Mouse (Mus musculus): Measurements from ENCODE around the gene Plcg1. TPM values are rescaled to one million over a fixed set of nuclear protein-coding genes. Genes with fewer than 3 reads are reported as not detected.

The Plcg1 gene
- polyA plus RNA-seq, 1 experiment from 2014 or later: 110 TPM

DNA sequence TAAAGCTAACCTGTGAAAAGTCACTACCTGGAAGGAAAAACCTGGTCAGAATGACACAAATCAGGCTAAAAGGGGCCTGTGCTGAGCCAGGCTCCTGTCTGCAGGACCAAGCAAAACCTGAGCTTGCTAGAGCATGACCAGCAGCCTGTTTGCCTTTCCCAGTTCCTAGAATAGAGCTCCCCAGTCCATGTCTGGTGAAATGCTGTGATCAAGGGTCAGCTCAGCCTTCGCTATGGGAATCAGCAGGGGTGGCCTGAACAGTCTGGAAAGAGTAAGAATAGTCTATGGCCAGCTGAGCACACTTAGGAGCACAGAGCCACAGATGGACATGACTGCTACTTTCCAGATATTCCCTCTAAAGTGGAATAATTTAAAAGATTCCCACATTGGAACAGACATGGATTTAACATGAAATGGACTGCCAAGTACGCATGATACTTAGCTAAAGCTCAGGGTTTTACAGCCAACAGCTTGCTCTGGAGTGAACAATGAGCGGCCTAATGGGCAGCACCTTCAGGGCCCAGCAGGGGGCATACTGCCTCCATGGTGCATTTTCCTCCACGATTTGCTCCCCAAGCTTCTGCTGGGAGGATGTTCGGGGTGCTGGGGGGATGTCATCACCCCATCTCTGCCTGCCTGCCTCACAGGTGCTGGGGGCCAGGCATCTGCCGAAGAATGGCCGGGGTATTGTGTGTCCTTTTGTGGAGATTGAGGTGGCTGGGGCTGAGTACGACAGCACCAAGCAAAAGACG is 29.5 kb downstream of the Plcg1 start:
- no peaks in the 10 kb centered on the region for H3K9me3 ChIP-seq
- no peaks in the 10 kb centered on the region for H3K27me3 ChIP-seq
- H3K9ac ChIP-seq (replicated peaks): no peak overlapping the region
- no peak for ATAC-seq (ENCODE audit: low FRiP score, low read depth)
- no peak overlapping the region for H3K27ac ChIP-seq (replicated peaks)
- H3K36me3 ChIP-seq: peaks cover 87% of the 10 kb centered on the region
- no peak overlapping the region for H3K4me3 ChIP-seq
- H3K4me2 ChIP-seq (replicated peaks): no peak overlapping the region
- H3K4me1 ChIP-seq: no peaks in the 10 kb centered on the region
- WGBS: 91% methylated on average over 9 of the region's 9 CpGs

GRCm38 (mm10) chr2:160763816-160764215 is 32.7 kb downstream of the Plcg1 start:
- no peaks in the 10 kb centered on the region for H3K9me3 ChIP-seq
- H3K4me1 ChIP-seq: no peaks in the 10 kb centered on the region
- H3K4me3 ChIP-seq: no peak overlapping the region
- H3K9ac ChIP-seq (replicated peaks): no peak overlapping the region
- no peaks in the 10 kb centered on the region for H3K27me3 ChIP-seq
- ATAC-seq (ENCODE audit: low FRiP score, low read depth): no peak
- H3K27ac ChIP-seq (replicated peaks): no peak overlapping the region
- 89% methylated on average over 3 of the region's 3 CpGs for WGBS
- H3K4me2 ChIP-seq (replicated peaks): no peak overlapping the region
- H3K36me3 ChIP-seq: peaks cover 68% of the 10 kb centered on the region

DNA sequence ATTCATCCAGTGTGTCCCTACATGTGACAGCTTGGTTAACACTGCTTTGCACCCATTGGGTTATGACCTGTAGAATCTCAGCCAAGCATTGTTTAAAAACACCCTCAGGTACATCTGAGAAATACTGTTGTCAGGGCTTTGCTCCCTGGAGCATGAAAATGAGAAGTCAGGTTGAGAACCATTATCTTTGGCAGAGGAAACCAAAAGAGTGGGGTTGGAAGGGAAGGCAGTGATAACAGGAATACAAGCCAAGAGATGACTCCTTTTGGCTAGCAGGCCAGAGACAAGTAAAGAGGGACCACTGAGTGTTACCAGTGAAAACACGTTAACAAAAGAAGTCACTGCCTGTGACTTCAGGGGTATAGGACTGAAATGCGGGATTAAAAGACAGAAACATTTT is 33.3 kb downstream of the Plcg1 start:
- Histone ChIP-seq H3K27me3 (no peaks in the 10 kb centered on the region), H3K36me3 (peaks cover 62% of the 10 kb centered on the region), H3K9me3 (no peaks in the 10 kb centered on the region), H3K4me1 (no peaks in the 10 kb centered on the region), H3K9ac (replicated peaks) (no peak overlapping the region), H3K4me2 (replicated peaks) (no peak overlapping the region), H3K4me3 (no peak overlapping the region), H3K27ac (replicated peaks) (no peak overlapping the region)
- no peak for ATAC-seq (ENCODE audit: low FRiP score, low read depth)
- WGBS: 85% methylated on average over 2 of the region's 2 CpGs

DNA sequence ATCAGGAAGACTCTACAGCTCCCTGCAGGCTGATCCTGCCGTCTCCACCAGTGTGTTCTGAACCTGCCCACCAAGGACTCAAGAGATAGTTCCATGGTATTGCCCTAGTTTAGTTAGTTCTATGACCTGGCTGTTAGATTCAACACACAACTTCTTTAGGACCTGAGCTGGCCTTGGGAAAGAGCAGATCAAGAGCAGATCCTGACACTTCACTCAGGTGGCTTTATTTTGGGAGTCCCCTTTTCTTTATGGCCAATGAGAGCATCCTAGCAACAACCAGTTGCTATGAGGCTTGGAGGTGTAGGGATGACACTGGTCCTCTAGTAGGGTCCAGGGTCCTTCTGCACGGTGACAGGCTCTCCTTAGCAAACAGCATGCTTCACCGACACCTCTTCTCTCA is 34.0 kb downstream of the Plcg1 start:
- no peak for ATAC-seq (ENCODE audit: low FRiP score, low read depth)
- H3K9ac ChIP-seq (replicated peaks): no peak overlapping the region
- H3K36me3 ChIP-seq: peaks cover 56% of the 10 kb centered on the region
- H3K9me3 ChIP-seq: no peaks in the 10 kb centered on the region
- 81% methylated on average over 3 of the region's 3 CpGs for WGBS
- H3K4me2 ChIP-seq (replicated peaks): no peak overlapping the region
- H3K4me3 ChIP-seq: no peak overlapping the region
- no peaks in the 10 kb centered on the region for H3K27me3 ChIP-seq
- H3K4me1 ChIP-seq: no peaks in the 10 kb centered on the region
- H3K27ac ChIP-seq (replicated peaks): no peak overlapping the region

- ATAC-seq (ENCODE audit: low FRiP score, low read depth): no peak
- Histone ChIP-seq H3K4me2 (replicated peaks) (no peak overlapping the region), H3K9ac (replicated peaks) (no peak overlapping the region), H3K4me1 (no peaks in the 10 kb centered on the region), H3K9me3 (no peaks in the 10 kb centered on the region), H3K27ac (replicated peaks) (0 out of 2 replicates have a peak overlapping the region, but pooled peaks have one; percentile 35), H3K27me3 (no peaks in the 10 kb centered on the region), H3K4me3 (no peak overlapping the region), H3K36me3 (peaks cover 43% of the 10 kb centered on the region)
- 73% methylated on average over 5 of the region's 5 CpGs for WGBS
Measured at GRCm38 (mm10) chr2:160766371-160766771, 35.3 kb downstream of the Plcg1 start.

DNA sequence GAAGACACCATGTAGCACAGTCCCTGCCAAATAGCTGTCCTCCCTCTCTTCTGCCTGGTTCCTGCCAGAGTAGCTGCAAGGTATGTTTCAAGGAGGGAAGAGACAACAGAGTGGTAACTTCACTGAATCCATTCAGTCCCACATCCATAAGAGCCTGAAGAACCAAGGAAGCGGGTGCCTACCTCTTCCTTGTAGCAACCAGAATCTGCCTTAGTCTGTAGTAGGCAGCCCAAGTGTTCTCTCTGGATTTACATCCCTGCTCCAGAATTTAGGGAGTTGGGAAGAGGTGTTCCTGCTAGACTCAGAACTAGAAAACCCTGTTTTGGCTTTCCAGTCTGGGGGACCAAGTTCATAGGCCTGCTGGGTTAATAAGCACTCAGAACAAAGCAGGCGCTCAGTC is 36.1 kb downstream of the Plcg1 start:
- Histone ChIP-seq H3K36me3 (peaks cover 35% of the 10 kb centered on the region), H3K4me3 (no peak overlapping the region), H3K27me3 (no peaks in the 10 kb centered on the region), H3K4me2 (replicated peaks) (no peak overlapping the region), H3K9me3 (no peaks in the 10 kb centered on the region), H3K9ac (replicated peaks) (no peak overlapping the region), H3K27ac (replicated peaks) (no peak overlapping the region), H3K4me1 (no peaks in the 10 kb centered on the region)
- no peak for ATAC-seq (ENCODE audit: low FRiP score, low read depth)
- 96% methylated on average over 2 of the region's 2 CpGs for WGBS

DNA sequence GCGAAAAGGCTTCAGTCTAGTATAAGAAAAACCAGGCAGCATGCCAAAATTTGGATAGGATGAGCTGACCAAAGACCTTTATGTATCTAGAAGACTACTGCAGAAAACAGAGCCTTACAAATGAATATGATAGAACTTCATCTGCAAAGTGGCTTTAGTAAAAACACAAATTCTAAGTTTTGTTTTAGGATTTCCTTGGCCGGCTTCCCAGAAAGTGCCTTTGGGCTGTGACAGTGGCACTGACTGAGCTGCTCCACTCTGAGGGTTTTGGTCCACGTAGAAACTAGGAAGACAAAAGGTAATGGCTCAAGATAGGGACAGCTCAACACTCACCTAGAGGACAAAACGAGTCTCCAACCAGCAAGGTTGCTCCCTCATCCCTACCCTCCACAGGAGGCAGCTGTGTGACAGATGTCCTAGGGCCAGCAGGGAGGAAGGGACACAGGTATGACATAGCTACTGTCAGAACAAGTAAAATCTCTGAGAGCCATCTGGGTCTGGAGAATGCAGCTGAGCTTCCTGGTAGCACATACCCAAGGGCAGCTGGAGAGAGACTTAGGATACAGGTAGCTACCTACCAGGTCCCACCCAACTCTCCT is 37.1 kb downstream of the Plcg1 start:
- Histone ChIP-seq H3K9me3 (no peaks in the 10 kb centered on the region), H3K4me1 (no peaks in the 10 kb centered on the region), H3K4me2 (replicated peaks) (no peak overlapping the region), H3K36me3 (peaks cover 25% of the 10 kb centered on the region), H3K4me3 (no peak overlapping the region), H3K27ac (replicated peaks) (no peak overlapping the region), H3K27me3 (no peaks in the 10 kb centered on the region), H3K9ac (replicated peaks) (0 out of 2 replicates have a peak overlapping the region, but pooled peaks have one; percentile 1)
- no peak for ATAC-seq (ENCODE audit: low FRiP score, low read depth)
- 89% methylated on average over 4 of the region's 4 CpGs for WGBS

GRCm38 (mm10) chr2:160768997-160769396 is 37.9 kb downstream of the Plcg1 start:
- Histone ChIP-seq H3K9me3 (no peaks in the 10 kb centered on the region), H3K27me3 (no peaks in the 10 kb centered on the region), H3K4me1 (no peaks in the 10 kb centered on the region), H3K4me3 (no peak overlapping the region), H3K36me3 (peaks cover 17% of the 10 kb centered on the region), H3K27ac (replicated peaks) (no peak overlapping the region), H3K9ac (replicated peaks) (no peak overlapping the region), H3K4me2 (replicated peaks) (no peak overlapping the region)
- ATAC-seq (ENCODE audit: low FRiP score, low read depth): no peak
- 90% methylated on average over 2 of the region's 2 CpGs for WGBS

GRCm38 (mm10) chr2:160770409-160770808 is 39.3 kb downstream of the Plcg1 start:
- H3K4me2 ChIP-seq (replicated peaks): no peak overlapping the region
- no peaks in the 10 kb centered on the region for H3K27me3 ChIP-seq
- no peak overlapping the region for H3K9ac ChIP-seq (replicated peaks)
- H3K4me1 ChIP-seq: no peaks in the 10 kb centered on the region
- H3K9me3 ChIP-seq: no peaks in the 10 kb centered on the region
- peaks cover 13% of the 10 kb centered on the region; the same call in 1 of the 2 replicates for H3K36me3 ChIP-seq
- ATAC-seq (ENCODE audit: low FRiP score, low read depth): no peak
- no peak overlapping the region for H3K27ac ChIP-seq (replicated peaks)
- H3K4me3 ChIP-seq: no peak overlapping the region

GRCm38 (mm10) chr2:160770871-160771270 is 39.8 kb downstream of the Plcg1 start:
- no peak overlapping the region for H3K27ac ChIP-seq (replicated peaks)
- H3K9ac ChIP-seq (replicated peaks): no peak overlapping the region
- no peak overlapping the region for H3K4me2 ChIP-seq (replicated peaks)
- peaks cover 10% of the 10 kb centered on the region; the same call in 1 of the 2 replicates for H3K36me3 ChIP-seq
- WGBS: 97% methylated on average over 1 of the region's 1 CpGs
- H3K27me3 ChIP-seq: no peaks in the 10 kb centered on the region
- no peak for ATAC-seq (ENCODE audit: low FRiP score, low read depth)
- no peaks in the 10 kb centered on the region for H3K9me3 ChIP-seq
- no peaks in the 10 kb centered on the region for H3K4me1 ChIP-seq
- H3K4me3 ChIP-seq: no peak overlapping the region

DNA sequence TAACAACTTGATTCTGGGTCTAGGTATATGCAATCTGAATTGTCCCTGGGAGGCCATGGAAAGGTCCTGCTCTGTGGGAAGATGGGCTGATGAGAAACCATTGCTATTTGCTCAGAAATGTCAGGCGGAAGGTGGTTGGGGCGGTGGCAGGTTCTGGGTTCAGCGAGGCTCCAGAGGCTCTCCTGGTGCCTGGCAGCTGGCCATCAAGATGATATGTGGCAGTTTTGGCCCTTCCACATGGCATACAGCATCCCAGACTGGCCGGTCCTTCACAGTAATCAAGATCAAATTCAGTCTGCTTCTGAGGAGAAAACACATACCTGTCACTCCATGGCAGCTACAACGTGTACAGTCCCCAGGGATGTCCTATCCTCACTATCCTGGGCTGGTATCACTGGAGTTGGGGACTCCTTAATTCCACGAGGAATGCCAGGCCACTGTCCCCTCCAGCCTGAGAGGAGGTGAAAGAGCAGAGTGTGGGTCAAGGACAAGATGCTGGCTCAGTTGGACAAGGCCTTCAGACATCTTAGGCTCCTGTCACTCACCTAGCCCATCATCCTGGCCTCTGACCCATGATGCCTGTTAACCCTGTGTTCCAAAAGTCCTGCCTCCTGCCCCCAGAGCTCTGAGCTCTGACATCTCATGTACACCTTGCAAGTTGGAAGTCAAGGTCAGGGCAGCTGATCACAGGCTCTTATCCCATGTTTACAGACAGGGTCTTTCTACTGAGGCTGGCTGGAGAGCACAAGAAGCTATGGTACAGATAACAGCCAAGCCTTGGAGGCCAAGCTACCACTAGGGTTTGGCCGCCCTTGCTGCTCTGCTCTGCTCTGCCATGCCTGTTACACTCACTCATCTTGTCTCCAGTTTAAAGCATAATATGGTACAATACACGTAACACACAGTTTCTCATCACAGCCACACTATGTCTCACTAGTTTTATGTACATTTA is 40.5 kb downstream of the Plcg1 start:
- Histone ChIP-seq H3K9me3 (no peaks in the 10 kb centered on the region), H3K36me3 (peaks cover 6% of the 10 kb centered on the region; the same call in 1 of the 2 replicates), H3K4me3 (no peak overlapping the region), H3K27me3 (no peaks in the 10 kb centered on the region), H3K4me2 (replicated peaks) (no peak overlapping the region), H3K27ac (replicated peaks) (no peak overlapping the region), H3K4me1 (no peaks in the 10 kb centered on the region), H3K9ac (replicated peaks) (no peak overlapping the region)
- 87% methylated on average over 8 of the region's 8 CpGs for WGBS
- no peak for ATAC-seq (ENCODE audit: low FRiP score, low read depth)

GRCm38 (mm10) chr2:160778034-160778433 is 46.9 kb downstream of the Plcg1 start:
- Histone ChIP-seq H3K27ac (replicated peaks) (no peak overlapping the region), H3K36me3 (peaks cover 18% of the 10 kb centered on the region; the same call in 1 of the 2 replicates), H3K4me3 (no peak overlapping the region), H3K9me3 (no peaks in the 10 kb centered on the region), H3K4me2 (replicated peaks) (no peak overlapping the region), H3K9ac (replicated peaks) (no peak overlapping the region), H3K4me1 (no peaks in the 10 kb centered on the region), H3K27me3 (no peaks in the 10 kb centered on the region)
- WGBS: 68% methylated on average over 2 of the region's 2 CpGs
- ATAC-seq (ENCODE audit: low FRiP score, low read depth): no peak

All from midbrain, embryonic 12.5 days (tissue).